Mouse (Mus musculus) ES-E14 (cell line): ENCODE data around the gene Fhad1. TPM values are rescaled to one million over a fixed set of nuclear protein-coding genes. Genes with fewer than 3 reads are reported as not detected.

ENCODE experiments used
- DNase-seq: peaks from one replicate; pipeline ENCODE4 v3.0.0-alpha.2; 2013; ENCODE audit warnings: low read depth, low spot score
- H3K27ac ChIP-seq: 2 replicates; pipeline ENCODE4 v1.5.1; 2012; ENCODE audit warnings: low read depth, mild to moderate bottlenecking, low read length, moderate library complexity, mixed read lengths; ENCODE audit not compliant: poor library complexity, insufficient read depth, severe bottlenecking
- H3K36me3 ChIP-seq: 2 replicates; pipeline ENCODE4 v1.6.1; 2012; ENCODE audit warnings: mild to moderate bottlenecking, low read length, moderate library complexity, mixed read lengths; ENCODE audit not compliant: control insufficient read depth, poor library complexity, insufficient read depth, severe bottlenecking
- H3K4me1 ChIP-seq, 2 experiments: fragments of 150-350 bp in 1 of 2; sonication (generic) in 1 of 2; 2 replicates each; pipeline ENCODE4 v1.6.1; 2012; ENCODE audit warnings: low read length in 2 of 2, mild to moderate bottlenecking in 1 of 2, mixed read lengths in 1 of 2; ENCODE audit not compliant: control insufficient read depth in 2 of 2, insufficient read depth in 2 of 2, poor library complexity in 1 of 2
- H3K4me3 ChIP-seq, 2 experiments: fragments of 150-350 bp in 1 of 2; sonication (generic) in 1 of 2; 2 replicates each; pipeline ENCODE4 v1.5.1; 2012; ENCODE audit warnings: low read length in 2 of 2, low read depth in 1 of 2, mild to moderate bottlenecking in 1 of 2, mixed read lengths in 1 of 2; ENCODE audit not compliant: insufficient read depth in 1 of 2, poor library complexity in 1 of 2, severe bottlenecking in 1 of 2
- H3K9ac ChIP-seq: 2 replicates; pipeline ENCODE4 v1.6.1; 2012; ENCODE audit warnings: low read depth, mild to moderate bottlenecking, low read length, mixed read lengths; ENCODE audit not compliant: poor library complexity, insufficient read depth, severe bottlenecking
- H3K9me3 ChIP-seq: fragments of 150-350 bp; sonication (generic); 2 replicates; pipeline ENCODE4 v1.6.1; 2012; ENCODE audit warnings: low read depth, mild to moderate bottlenecking, low read length; ENCODE audit not compliant: control insufficient read depth, insufficient read depth
- CHD2 ChIP-seq: IDR thresholded peaks from 2 replicates; pipeline ENCODE4 v1.6.1; 2014; ENCODE audit warnings: mild to moderate bottlenecking, low read depth, low read length, inconsistent platforms
- HCFC1 ChIP-seq: IDR thresholded peaks from 2 replicates; pipeline ENCODE4 v1.6.1; 2012; ENCODE audit warnings: low read length, inconsistent platforms, borderline replicate concordance; ENCODE audit not compliant: insufficient read depth
- MAFK ChIP-seq: IDR thresholded peaks from 2 replicates; pipeline ENCODE4 v1.6.1; 2014; ENCODE audit warnings: mild to moderate bottlenecking, low read depth, low read length, inconsistent platforms; ENCODE audit not compliant: insufficient read depth
- ZC3H11A ChIP-seq: IDR thresholded peaks from 2 replicates; pipeline ENCODE4 v1.6.1; 2012; ENCODE audit warnings: low read depth, mild to moderate bottlenecking, inconsistent platforms, low read length, borderline replicate concordance
- ZNF384 ChIP-seq: IDR thresholded peaks from 2 replicates; pipeline ENCODE4 v1.6.1; 2012; ENCODE audit warnings: low read depth, low read length, inconsistent platforms
- in situ Hi-C, 2 experiments: fragments of 600-800 bp; cut with MboI; formaldehyde crosslinking; loops; one replicate each; pipeline ENCODE4 v1.15.1; 2025; ENCODE audit warnings: low sequenced_read_pairs in 2 of 2, inconsistent platforms in 1 of 2; ENCODE audit not compliant: unreplicated experiment in 2 of 2
- total RNA-seq: library from RNA; depleted of rRNA; stranded (reverse); fragments of 300-350 nt; gene quantifications from 2 replicates; pipeline ENCODE4 v1.2.3, GENCODE M21; 2012

The Fhad1 gene
- total RNA-seq, 1 experiment: 0.49 TPM

- DNase-seq: no peak
- Histone ChIP-seq H3K9me3 (no peaks in the 10 kb centered on the region), H3K9ac (no peak overlapping the region), H3K4me1 (no peaks in the 10 kb centered on the region), H3K36me3 (no peaks in the 10 kb centered on the region), H3K4me3 (no peak overlapping the region), H3K27ac (no peak overlapping the region)
- in situ Hi-C loops: no loop called here
- no peak for TF ChIP-seq ZNF384
- no peak for TF ChIP-seq CHD2
- no peak for TF ChIP-seq ZC3H11A
- TF ChIP-seq MAFK: no peak
- TF ChIP-seq HCFC1: no peak
Measured at GRCm38 (mm10) chr4:141914040-141914439, 100.8 kb downstream of the Fhad1 start.

DNA sequence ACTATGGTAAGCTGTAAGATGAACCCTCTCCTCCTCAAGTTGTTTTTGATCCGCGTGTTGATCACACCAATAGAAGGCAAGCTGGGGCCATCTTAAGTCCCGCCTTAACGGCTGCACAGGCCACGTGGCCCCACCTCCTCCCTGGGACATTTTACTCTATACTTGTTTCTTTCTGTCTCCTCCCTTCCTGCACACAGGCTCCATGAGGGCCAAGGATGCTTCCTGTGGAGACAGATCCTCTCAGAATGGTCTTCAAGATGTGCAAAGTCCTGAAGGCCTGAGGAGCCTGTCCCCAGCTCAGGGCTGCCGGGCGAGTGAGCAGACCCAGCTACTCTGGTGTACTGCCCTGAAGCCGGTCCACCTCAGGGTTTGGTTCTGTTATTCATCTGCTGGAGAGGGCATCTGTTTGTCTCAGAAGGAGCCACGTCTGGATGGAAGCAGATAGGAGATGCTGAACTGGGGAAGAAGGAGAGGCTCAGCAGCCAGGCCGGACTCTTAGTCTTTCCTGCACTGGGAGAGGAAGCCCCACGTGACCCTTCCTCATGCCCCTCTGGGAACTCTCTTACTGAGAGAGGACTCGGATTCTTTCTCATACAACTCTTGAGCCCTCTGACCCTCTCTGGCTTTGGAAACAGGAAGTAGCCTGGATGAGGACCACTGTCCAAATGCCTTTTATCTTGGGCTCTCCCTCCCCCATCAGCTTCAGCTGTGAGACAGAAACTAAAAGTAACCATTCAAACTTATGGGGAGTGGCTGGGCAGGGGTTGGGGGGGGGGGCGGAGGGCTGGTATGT is 101.5 kb downstream of the Fhad1 start:
- H3K9ac ChIP-seq: no peak overlapping the region
- no peaks in the 10 kb centered on the region for H3K9me3 ChIP-seq
- no peak overlapping the region for H3K27ac ChIP-seq
- no peaks in the 10 kb centered on the region for H3K36me3 ChIP-seq
- in situ Hi-C loops: no loop called here
- DNase-seq: no peak
- no peaks in the 10 kb centered on the region for H3K4me1 ChIP-seq
- TF ChIP-seq HCFC1: no peak
- TF ChIP-seq ZC3H11A: no peak
- no peak for TF ChIP-seq MAFK
- no peak for TF ChIP-seq CHD2
- no peak for TF ChIP-seq ZNF384
- no peak overlapping the region for H3K4me3 ChIP-seq

- peaks cover 0 to 4% of the 10 kb centered on the region in 2 experiments; a peak in 1 of 4 replicates for H3K4me1 ChIP-seq
- in situ Hi-C loops: no loop called here
- H3K9me3 ChIP-seq: no peaks in the 10 kb centered on the region
- H3K27ac ChIP-seq: no peak overlapping the region
- TF ChIP-seq MAFK (no peak), CHD2 (no peak), HCFC1 (no peak), ZNF384 (no peak), ZC3H11A (no peak)
- H3K9ac ChIP-seq: no peak overlapping the region
- H3K4me3 ChIP-seq: no peak overlapping the region
- DNase-seq: no peak
- H3K36me3 ChIP-seq: no peaks in the 10 kb centered on the region
Measured at GRCm38 (mm10) chr4:141904710-141905109, 110.2 kb downstream of the Fhad1 start.

- H3K9me3 ChIP-seq: no peaks in the 10 kb centered on the region
- no peak overlapping the region for H3K27ac ChIP-seq
- no peak overlapping the region for H3K4me3 ChIP-seq
- H3K36me3 ChIP-seq: no peaks in the 10 kb centered on the region
- H3K9ac ChIP-seq: no peak overlapping the region
- TF ChIP-seq ZNF384 (no peak), HCFC1 (no peak), MAFK (no peak), CHD2 (no peak)
- DNase-seq: no peak
- in situ Hi-C loops: no loop called here
- peaks cover 0 to 4% of the 10 kb centered on the region in 2 experiments; a peak in 1 of 4 replicates for H3K4me1 ChIP-seq
Measured at GRCm38 (mm10) chr4:141902479-141902858, 112.4 kb downstream of the Fhad1 start.

DNA sequence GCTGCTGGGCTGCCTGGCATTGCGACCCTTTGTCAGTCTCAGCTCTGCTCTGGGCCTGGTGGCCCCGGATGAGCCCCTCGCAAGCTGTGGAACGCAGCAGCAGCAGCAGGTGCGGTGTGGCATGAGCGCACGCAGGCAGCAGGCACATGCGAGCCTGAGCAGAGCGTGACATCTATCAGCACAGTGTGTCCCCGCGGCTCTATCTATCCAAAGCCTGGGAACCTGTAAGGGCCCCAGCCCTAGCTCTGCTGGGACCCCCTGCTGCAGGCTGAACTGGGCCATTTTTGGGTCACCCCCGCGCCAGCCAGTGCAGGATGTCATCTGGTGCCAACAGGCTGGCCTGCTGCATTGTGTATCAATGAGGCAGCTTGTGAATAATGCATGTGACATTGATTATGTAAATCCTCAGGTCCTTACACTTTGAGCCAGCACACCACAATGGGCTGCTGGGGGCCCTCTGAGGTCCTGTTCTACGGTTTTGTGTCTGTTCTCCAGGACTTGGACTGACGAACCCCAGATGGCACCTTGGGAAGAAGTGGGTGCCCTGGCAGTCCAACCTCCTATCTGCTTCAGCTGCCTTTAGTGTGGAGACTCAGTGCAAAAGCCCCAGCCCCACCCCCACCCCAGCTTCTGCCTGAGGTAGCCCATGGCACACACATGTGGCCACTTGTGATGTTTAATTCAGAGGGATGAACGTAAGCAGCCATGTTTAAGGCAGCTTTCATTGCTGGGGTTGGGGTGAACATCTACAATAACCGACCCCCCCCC is 113.0 kb downstream of the Fhad1 start:
- DNase-seq: no peak
- peaks cover 0 to 4% of the 10 kb centered on the region in 2 experiments; a peak in 1 of 4 replicates for H3K4me1 ChIP-seq
- no peaks in the 10 kb centered on the region for H3K9me3 ChIP-seq
- H3K36me3 ChIP-seq: no peaks in the 10 kb centered on the region
- no peak for TF ChIP-seq CHD2
- no peak overlapping the region for H3K9ac ChIP-seq
- H3K27ac ChIP-seq: no peak overlapping the region
- no peak overlapping the region for H3K4me3 ChIP-seq
- in situ Hi-C loops: no loop called here
